Mouse (Mus musculus) c-Kit-positive CD71-positive TER-119-positive erythroid progenitor cells, embryonic 14.5 days (primary cell): Measurements from ENCODE around the gene Prr11.
"Not testable (repeated sequence)": the region's sequence is repeated elsewhere in the genome, so short reads cannot be mapped to it uniquely, and the experiment has no call there.

Experiments
- DNase-seq: peaks from one replicate; pipeline ENCODE4 v3.0.0-alpha.2; 2013; ENCODE audit warnings: low spot score

Gene Prr11

GRCm38 (mm10) chr11:87108409-87108754 lies at the start of gene Prr11:
Gene Prr11, minus strand, starts transcription at chr11:87108708.
- DNase-seq = no peak

DNA sequence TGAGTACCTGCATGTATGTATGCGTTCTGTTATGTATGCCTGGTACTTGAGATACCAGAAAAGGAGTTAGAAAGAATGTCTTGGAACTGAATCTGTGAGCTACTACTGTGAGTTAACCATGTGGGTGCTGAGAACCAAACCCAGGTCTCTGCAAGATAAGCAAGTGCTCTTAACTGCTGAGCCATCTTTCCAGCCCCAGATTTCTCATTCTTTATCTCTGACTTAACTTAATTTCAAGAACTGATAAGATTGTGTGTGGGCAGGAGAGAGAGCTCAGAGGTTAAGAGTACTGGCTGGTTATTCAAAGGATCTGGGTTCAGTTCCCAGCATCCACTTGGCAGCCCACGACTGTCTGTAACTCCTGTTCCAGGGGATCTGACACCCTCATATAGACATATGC lies 49.5 kb upstream of the Prr11 start:
- DNase-seq = no peak

DNA sequence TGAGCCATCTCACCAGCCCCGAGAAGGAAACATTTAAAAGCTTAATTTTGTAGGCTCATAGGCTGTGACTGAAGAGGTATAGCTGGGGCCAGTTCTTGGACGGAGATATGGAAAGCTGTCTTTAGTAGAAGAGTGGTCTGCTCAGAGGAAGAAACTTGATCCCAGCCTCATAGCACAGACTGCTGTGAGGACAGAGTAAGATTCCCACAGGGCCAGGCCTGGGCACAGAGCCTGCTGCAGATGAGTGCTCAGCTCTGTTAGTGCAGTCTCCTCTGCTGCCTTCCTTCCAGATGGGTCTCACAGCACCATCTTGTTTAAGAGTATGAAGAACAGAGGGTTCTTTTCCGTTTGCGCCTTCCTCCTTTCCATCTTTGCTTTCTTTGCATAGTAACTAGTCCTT lies 27.7 kb upstream of the Prr11 start:
- no peak for DNase-seq

GRCm38 (mm10) chr11:87126824-87127816 lies 18.6 kb upstream of the Prr11 start, which contains the start of gene Trim37:
Gene Trim37, plus strand, starts transcription at chr11:87127077.
- DNase-seq = peak; percentile 88

DNA sequence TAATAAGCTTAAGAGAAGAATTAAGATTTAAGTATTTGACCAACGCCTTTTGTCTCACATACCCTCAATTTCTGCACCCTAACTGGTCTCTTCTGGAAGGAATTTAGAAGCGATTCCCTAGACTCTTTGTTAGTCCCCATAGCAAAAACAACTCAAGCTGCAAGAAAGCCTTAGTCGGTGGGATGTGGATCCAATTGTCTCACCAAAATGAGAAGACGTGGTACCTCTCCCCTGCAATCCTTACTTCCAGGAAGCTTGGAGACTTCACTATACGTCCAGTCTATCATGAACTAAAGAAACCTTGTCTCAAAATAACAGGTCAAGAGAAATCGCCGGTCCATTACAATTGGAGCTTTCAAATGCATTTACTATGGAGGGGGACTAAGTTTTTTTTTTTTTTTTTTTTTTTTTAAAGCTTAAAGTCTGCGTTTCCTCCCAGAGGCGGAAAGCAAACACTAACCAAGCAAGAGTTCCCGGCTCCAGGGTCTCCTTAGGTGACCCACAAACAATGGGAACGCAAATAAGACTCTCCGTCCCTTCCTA lies 17.8 kb upstream of the Prr11 start:
- no peak for DNase-seq

GRCm38 (mm10) chr11:87125562-87125961 lies 17.1 kb upstream of the Prr11 start:
- DNase-seq = no peak

GRCm38 (mm10) chr11:87121864-87122263 lies 13.4 kb upstream of the Prr11 start:
- no peak for DNase-seq

DNA sequence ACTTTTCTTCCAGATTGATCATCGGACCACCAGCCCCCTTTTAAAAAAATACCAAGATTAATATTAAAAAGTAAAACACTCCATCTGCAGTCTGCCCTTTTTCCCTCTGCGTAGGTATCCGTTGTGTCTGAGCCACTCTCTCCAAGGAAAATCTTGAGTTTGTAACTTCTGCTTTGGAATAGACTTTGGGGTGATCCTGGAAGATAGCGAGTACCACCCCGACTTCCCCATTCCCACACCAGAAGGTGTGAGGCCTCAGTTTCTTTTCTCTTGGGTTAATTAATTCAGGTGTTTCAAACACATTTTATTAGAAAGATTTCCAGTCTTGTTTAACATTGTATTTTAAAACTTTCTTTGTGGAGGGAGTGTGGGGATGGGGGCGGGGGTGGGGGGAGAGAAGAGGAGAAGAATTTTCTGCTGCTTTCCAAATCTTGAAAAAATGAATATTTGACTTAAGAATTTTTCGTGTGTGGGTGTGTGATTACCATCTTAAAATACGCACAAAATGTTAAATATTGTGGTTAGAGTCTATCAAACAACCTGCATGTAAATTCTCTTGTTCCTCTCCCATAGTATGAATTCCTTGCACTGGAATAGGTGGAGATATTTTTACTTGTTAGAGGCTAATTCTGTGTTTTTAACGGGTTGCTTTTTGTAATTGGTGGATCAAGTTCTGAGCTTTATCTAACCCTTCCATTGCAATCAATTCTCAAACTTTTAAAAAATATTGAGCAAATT lies 1.8 kb upstream of the Prr11 start:
- DNase-seq = no peak

DNA sequence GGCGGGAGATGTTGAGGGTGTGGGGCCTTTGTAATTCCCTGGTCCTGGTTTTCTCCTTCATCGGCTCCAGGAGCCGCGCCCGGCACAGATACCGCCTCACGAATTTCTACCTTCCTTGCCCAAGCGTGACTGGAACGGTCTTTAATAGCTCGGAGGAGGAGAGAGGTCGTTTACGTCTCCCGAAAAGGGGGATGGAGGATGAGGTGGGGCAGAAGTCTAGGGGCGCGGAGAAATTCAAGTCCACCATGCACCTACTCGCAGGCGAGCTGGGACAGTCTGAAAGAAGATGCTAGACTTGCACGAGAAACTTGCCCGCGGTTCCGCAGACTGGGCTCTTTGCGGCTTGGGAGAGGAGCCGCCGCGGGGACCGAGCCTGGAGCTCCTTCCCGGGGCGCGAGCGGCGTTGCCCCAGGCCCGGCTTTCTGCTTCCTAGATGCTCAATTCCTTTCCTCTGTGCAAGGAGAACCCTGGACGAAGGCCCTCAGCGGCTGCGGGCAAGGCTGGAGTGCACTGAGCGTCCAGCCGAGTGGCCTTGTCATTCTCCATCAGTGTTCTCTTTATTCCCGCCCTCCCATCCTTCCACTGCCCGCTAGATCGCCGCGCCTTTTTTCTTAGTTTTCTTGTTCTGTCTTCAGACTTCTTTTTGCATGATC lies 1.1 kb upstream of the Prr11 start:
- DNase-seq = peak; percentile 29

- peak; percentile 100 for DNase-seq
These were observed 429 bp upstream of the Prr11 start, which contains the start of gene Ska2 for GRCm38 (mm10) chr11:87108755-87109518. Gene Ska2, plus strand, starts transcription at chr11:87109234.

- no peak for DNase-seq
These were observed 21.4 kb downstream of the Prr11 start for GRCm38 (mm10) chr11:87087142-87087541.

DNA sequence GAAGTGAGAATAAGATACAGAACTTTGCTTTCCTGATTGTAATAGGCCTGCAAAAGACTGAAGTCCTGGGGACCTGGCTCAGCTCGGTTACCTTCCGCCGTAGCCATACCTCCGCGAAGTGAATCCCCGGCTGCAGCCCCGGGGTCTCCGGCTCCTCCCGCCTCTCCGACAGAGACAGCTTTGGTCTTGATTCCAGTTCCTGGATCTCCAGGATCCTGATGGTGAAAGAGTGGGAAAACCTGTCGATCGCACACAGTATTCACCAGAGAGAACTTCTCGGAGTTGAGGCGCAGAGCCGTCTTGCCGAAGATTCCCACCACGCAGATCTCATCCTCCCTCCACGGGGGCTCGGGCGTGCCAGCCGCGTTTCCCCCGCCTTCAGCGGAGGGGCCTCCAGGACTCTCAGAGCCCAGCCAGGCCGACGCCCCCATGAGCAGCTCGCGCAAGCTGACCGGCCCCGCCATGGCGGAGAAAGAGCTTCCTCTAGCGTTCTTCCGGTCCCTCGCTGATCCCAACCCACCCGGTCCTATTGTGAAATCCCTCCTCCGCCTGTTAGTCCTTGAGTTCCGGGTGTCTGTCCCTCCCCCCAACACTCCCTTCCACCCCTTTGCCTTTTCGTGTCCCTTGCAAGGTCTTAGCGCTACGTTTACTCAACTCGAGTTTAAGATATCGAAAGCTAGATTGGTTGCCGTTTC lies 22.1 kb downstream of the Prr11 start, which contains the start of gene Smg8:
TSS of gene Smg8 (minus strand) at position 485 of the 695 bp plus-strand sequence.
- peak; percentile 81 for DNase-seq

GRCm38 (mm10) chr11:87085461-87085860 lies 23.0 kb downstream of the Prr11 start:
- DNase-seq = no peak

GRCm38 (mm10) chr11:87083712-87084111 lies 24.8 kb downstream of the Prr11 start:
- no peak for DNase-seq

DNA sequence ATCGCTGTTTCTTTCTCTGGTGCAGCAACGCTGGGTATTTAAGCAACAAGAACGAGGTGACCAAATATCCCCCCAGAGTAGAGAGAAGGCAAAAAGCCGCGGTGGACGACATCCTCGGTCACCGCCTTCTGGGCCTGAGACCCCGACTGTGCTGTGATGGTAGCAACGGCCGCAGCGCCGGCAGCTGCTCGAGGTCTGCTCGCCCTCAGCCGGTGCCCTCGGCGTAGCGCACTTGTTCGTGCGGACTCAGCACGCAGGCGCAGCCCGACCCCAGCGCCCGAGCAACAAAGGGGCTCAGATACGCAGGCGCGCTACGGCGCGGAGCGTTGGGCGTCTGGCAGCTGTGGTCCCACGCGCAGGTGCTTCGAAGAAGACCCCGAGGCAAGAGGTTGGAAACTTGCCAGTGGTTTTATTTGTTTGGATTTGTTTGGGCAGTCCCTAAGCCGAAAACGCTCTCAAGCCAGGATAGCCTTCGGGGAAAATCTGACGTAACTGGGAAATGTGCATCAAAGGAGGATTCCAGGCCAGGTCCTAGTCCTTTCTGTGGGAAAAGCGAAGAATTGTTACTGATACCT lies 34.6 kb downstream of the Prr11 start, which contains the start of gene Gdpd1:
TSS of gene Gdpd1 (minus strand) at position 197 of the 575 bp plus-strand sequence.
- DNase-seq = peak; percentile 84

GRCm38 (mm10) chr11:87073343-87073865 lies 35.1 kb downstream of the Prr11 start:
- DNase-seq = no peak

DNA sequence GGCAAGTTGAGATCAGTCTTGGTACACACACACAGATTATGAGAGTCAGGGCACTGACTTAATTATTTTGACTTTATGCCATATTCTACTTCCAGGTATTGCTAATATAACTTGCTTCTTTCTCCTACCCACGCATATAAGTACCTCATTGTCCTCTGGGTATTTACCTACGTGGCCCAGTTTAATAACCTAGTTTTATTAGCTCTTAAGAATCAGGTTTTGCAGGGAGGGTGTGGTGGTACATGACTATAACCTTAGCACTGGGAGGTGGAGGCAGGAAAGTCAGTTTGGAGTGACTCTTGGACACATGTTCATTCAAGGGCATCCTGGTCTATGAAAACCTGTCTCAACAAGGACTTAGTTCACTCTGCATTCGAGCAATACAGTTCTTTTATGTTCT lies 46.4 kb downstream of the Prr11 start:
- no peak for DNase-seq

DNA sequence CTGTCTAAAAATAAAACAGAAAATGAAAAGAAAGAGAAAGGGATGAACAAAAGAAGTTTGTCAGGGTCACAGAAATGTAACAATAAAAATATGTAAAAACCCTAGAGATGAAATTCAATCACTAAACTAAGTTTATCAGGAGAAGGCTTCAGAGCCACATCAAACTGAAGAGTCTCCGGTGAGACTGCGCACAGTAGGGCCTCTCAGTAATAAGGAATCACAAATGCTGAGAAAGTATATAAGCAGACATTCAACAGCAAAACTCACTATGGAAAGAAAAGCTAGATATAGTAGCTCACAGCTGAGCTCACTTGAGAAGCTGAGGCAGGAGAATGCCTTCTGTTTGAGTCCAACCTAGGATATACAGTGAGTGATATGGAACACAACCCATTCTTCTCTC lies 48.1 kb downstream of the Prr11 start:
- no peak for DNase-seq

DNA sequence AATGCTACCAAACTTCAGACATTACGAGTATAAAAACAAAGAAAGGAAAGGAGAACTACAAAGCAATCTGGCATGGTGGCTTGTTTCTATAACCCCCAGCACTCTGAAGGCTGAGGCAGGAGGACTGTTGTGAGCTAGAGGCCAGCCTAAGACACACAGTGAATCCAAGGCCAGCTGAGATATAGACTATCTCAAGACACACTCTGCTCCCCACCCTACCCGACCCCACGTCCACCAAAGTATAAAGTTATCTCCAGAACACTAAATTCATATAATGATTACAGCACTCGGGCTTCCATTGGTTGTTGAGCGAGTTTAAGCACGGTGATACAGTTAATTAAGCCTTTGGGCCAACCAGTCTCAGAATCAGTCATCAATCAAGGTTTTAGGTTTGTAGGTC lies 52.2 kb downstream of the Prr11 start:
- DNase-seq = peak; percentile 47

GRCm38 (mm10) chr11:87048900-87049299 lies 59.6 kb downstream of the Prr11 start:
- not testable (repeated sequence) for DNase-seq
